Mouse (Mus musculus) liver, embryonic 12.5 days (tissue): ENCODE measurements around the gene Ubxn11. TPM values are rescaled to one million over a fixed set of nuclear protein-coding genes. Genes with fewer than 3 reads are reported as not detected.

Source experiments
- ATAC-seq: fragments of 200-750 bp; cut with Nextera tagmentation; 2 replicates; pipeline ENCODE4 v1.8.0; 2017; ENCODE audit warnings: moderate number of reproducible peaks, mild to moderate bottlenecking, moderate library complexity
- H3K27ac ChIP-seq: fragments of 300-500 bp; sonication (generic); 2 replicates; pipeline ENCODE4 v1.5.1; 2016; ENCODE audit warnings: mild to moderate bottlenecking
- H3K27me3 ChIP-seq: fragments of 300-500 bp; sonication (generic); replicated peaks from 2 replicates; pipeline ENCODE4 v1.6.1; 2016; ENCODE audit warnings: mild to moderate bottlenecking, moderate library complexity
- H3K36me3 ChIP-seq: fragments of 300-500 bp; sonication (generic); 2 replicates; pipeline ENCODE4 v1.6.1; 2016; ENCODE audit warnings: mild to moderate bottlenecking, moderate library complexity
- H3K4me1 ChIP-seq: fragments of 300-500 bp; sonication (generic); 2 replicates; pipeline ENCODE4 v1.6.1; 2016
- H3K4me2 ChIP-seq: fragments of 300-500 bp; sonication (generic); 2 replicates; pipeline ENCODE4 v1.6.1; 2016; ENCODE audit warnings: mild to moderate bottlenecking, moderate library complexity
- H3K4me3 ChIP-seq: fragments of 300-500 bp; sonication (generic); 2 replicates; pipeline ENCODE4 v1.5.1; 2016; ENCODE audit warnings: mild to moderate bottlenecking, moderate library complexity
- H3K9ac ChIP-seq: fragments of 300-500 bp; sonication (generic); 2 replicates; pipeline ENCODE4 v1.6.1; 2016; ENCODE audit warnings: mild to moderate bottlenecking, moderate library complexity
- H3K9me3 ChIP-seq: fragments of 300-500 bp; sonication (generic); replicated peaks from 2 replicates; pipeline ENCODE4 v1.6.1; 2016; ENCODE audit warnings: mild to moderate bottlenecking, moderate library complexity
- WGBS: fragments of 180-500 bp; shearing (Covaris S2); methylation state at CpG from one replicate; pipeline ENCODE4 v1.1.7; 2016; ENCODE audit not compliant: insufficient replicate concordance; 5-methylcytosine and 5-hydroxymethylcytosine counted together
- polyA plus RNA-seq: library from polyadenylated mRNA; unstranded; fragments of >200 nt; fragmentation: Nextera tagmentation; extraction: Ambion mirVana; gene quantifications from 2 replicates; pipeline ENCODE4 v1.2.1, GENCODE M21; 2016

The Ubxn11 gene
- 3.4 and 3.7 TPM in 2 replicates for polyA plus RNA-seq

DNA sequence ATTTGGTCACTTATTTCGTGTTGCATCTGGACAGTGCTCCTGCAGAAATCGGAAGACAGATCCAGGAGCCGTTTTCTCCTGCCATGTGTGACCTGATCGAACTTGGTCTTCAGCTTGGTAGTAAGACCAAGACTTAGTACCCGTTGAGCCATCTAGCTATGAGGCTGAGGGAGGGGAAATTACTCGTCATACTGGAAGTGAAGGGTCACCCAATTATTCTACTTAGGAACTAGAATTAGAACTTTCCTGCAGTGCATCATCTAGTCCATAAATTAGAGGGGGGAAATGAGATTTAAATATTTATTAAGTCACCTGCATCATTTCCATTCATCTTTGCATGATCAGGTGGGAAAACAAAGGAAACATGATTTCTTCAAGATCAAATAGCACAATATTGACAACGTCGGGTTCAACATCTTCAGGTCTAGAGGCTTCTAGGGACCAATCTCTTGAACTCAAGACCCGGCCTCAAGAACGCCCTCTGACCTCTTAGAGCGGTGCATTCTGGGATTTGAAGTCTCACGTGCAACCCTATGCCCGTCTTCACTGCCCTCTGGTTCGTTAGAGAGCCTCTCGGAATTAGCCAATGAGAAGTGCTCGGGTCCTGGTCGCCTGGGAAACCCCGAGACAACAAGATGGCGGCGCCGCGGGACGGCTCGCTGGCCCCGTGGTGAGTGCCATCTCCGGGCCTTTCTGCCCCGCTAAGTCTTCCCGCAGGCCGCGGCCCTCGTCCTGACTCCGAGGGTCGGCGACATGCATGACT is at the start of gene Ubxn11:
Gene Ubxn11 (plus strand): TSS at position 592 of the 763 bp plus-strand sequence.
- no peaks in the 10 kb centered on the region for H3K9me3 ChIP-seq
- H3K4me3 ChIP-seq = peak within 1 kb of the TSS; percentile 77
- ATAC-seq = peak; percentile 89
- peak within 1 kb of the TSS; percentile 84 for H3K4me2 ChIP-seq
- 16% methylated on average over 34 of the region's 34 CpGs for WGBS
- peak within 1 kb of the TSS; percentile 59 for H3K27ac ChIP-seq
- H3K9ac ChIP-seq = peak within 1 kb of the TSS; percentile 67
- no peaks in the 10 kb centered on the region for H3K27me3 ChIP-seq
- H3K4me1 ChIP-seq = peaks cover 47% of the 10 kb centered on the region
- no peaks in the 10 kb centered on the region for H3K36me3 ChIP-seq

DNA sequence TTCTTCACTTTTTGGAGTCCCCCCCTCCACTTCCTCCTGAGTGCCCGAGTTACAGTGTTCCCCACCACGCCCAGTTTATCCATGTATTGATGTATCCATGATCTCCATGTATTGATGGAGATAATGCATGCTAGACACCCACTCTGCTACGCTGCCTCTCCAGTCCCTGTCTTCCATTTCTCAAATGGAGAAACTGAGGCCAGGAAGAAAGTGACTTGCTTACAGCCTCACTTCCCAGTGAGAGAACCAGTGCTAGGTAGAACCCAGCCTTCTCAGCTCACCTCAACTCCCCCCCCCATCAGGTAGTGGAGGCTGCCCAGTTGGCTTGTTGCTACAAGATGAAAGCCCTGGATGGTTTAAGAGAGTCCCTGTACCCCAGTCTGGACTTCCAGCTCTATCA is 48.8 kb upstream of the Ubxn11 start, which contains the start of gene Zfp683:
Gene Zfp683 (plus strand): TSS at position 301 of the 400 bp plus-strand sequence.
- H3K4me2 ChIP-seq = no peak within 1 kb of the TSS
- no peaks in the 10 kb centered on the region for H3K36me3 ChIP-seq
- H3K27me3 ChIP-seq = no peaks in the 10 kb centered on the region; the same call in 1 of the 2 replicates
- H3K9me3 ChIP-seq = no peaks in the 10 kb centered on the region
- peaks cover 17% of the 10 kb centered on the region; the same call in 1 of the 2 replicates for H3K4me1 ChIP-seq
- H3K4me3 ChIP-seq = no peak within 1 kb of the TSS
- H3K9ac ChIP-seq = no peak within 1 kb of the TSS
- 57% methylated on average over 3 of the region's 3 CpGs for WGBS
- H3K27ac ChIP-seq = no peak within 1 kb of the TSS
- ATAC-seq = no peak

DNA sequence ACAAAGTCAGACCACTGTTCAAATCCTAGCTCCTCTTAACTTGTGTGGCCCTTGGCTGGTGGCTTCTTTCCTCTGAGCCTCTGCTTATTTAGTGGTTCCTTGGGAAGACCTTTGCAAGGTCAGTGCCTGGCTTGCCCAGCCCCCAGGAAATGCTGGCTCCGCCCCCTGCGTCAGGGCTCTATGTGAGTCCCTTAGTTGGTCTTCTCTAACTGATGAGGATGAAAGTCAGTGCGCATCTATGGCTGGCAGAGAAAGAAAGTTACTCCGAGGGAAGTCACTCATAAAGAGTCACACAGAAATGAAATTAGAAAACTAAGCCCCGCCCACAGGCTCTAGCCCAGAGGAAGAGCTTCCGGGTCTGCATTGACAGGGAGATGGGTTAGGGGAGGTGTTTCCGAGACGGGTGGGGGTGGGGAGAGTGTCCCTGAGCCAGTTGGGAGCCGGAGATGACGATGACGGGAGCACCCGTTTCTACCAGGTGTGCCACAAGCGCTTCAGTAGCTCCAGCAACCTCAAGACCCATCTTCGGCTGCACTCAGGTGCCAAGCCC is 44.1 kb upstream of the Ubxn11 start:
- peak overlapping the region; percentile 21 for H3K4me3 ChIP-seq
- no peak overlapping the region for H3K27ac ChIP-seq
- peak overlapping the region; percentile 50 for H3K4me2 ChIP-seq
- ATAC-seq = no peak
- no peaks in the 10 kb centered on the region for H3K9me3 ChIP-seq
- 16% methylated on average over 14 of the region's 14 CpGs for WGBS
- H3K9ac ChIP-seq = no peak overlapping the region
- H3K4me1 ChIP-seq = peaks cover 29% of the 10 kb centered on the region
- H3K36me3 ChIP-seq = no peaks in the 10 kb centered on the region
- H3K27me3 ChIP-seq = peaks cover 19% of the 10 kb centered on the region

DNA sequence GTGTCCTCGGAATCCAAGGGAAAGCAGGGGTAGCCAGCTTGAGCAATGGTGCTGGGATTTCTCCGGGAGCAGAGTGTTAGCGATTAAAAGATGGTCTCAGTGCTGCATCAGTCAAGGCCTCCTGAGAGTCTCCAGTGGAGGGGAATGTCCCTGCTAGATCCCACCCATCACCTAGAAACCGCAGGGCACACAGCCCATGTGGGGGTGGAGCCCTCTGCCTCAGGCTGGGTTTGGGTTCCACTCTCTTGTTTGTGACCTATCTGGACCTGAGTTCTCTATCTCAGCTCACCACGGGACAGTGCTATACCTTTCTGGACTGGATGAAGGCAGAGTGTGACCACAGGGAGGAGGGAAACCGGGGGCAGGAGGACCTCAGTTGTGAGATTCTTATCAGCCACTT is 43.5 kb upstream of the Ubxn11 start:
- no peak overlapping the region for H3K27ac ChIP-seq
- peaks cover 25% of the 10 kb centered on the region for H3K27me3 ChIP-seq
- H3K4me1 ChIP-seq = peaks cover 29% of the 10 kb centered on the region
- peak overlapping the region; percentile 50; the same call in 1 of the 2 replicates for H3K4me2 ChIP-seq
- no peaks in the 10 kb centered on the region for H3K36me3 ChIP-seq
- H3K9me3 ChIP-seq = no peaks in the 10 kb centered on the region
- WGBS = 51% methylated on average over 6 of the region's 6 CpGs
- no peak for ATAC-seq
- H3K9ac ChIP-seq = no peak overlapping the region
- no peak overlapping the region for H3K4me3 ChIP-seq

DNA sequence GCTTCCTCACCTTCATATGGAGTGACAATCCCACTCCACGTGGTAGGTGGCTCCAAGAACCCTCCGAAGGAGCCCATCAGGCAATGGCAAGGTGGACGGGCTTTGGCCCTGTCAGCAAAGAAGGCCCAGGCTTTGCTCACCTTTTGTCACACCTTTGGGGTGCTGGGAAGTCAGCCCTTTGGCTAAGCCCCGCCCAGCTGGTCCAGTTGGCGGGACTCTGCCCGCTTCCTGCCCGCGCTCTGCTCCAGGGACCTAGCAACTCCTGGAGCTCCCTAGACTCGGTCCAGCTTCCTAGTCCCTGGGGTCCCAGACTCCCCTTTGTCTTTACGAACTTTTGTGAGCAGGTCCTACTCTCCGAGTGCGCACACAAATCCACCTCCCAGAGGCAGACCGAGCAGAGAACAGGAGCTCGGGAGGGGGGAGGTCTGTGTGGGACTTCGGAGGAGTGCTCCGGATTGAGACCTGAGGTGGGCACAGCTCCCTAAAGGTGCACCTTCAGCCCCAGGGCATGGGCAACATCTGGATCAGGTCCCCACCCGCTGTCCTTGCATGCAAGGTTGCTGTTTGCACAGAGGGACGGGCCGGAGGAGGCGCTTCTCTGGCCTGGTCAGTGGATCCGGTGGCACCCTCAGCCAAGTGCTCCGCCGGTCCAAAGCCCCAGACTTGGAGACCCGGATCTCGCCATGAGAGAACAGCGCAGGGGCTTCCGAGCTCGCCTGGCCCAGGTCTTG is 42.1 kb upstream of the Ubxn11 start, which contains the start of gene Crybg2:
Gene Crybg2 (plus strand): TSS at position 681 of the 731 bp plus-strand sequence.
- peaks cover 29% of the 10 kb centered on the region for H3K4me1 ChIP-seq
- peaks cover 39% of the 10 kb centered on the region for H3K27me3 ChIP-seq
- H3K9me3 ChIP-seq = no peaks in the 10 kb centered on the region
- H3K4me2 ChIP-seq = peak within 1 kb of the TSS; percentile 15; the same call in 1 of the 2 replicates
- H3K27ac ChIP-seq = no peak within 1 kb of the TSS
- ATAC-seq = no peak
- no peak within 1 kb of the TSS for H3K4me3 ChIP-seq
- H3K9ac ChIP-seq = no peak within 1 kb of the TSS
- H3K36me3 ChIP-seq = no peaks in the 10 kb centered on the region
- WGBS = 54% methylated on average over 28 of the region's 28 CpGs

DNA sequence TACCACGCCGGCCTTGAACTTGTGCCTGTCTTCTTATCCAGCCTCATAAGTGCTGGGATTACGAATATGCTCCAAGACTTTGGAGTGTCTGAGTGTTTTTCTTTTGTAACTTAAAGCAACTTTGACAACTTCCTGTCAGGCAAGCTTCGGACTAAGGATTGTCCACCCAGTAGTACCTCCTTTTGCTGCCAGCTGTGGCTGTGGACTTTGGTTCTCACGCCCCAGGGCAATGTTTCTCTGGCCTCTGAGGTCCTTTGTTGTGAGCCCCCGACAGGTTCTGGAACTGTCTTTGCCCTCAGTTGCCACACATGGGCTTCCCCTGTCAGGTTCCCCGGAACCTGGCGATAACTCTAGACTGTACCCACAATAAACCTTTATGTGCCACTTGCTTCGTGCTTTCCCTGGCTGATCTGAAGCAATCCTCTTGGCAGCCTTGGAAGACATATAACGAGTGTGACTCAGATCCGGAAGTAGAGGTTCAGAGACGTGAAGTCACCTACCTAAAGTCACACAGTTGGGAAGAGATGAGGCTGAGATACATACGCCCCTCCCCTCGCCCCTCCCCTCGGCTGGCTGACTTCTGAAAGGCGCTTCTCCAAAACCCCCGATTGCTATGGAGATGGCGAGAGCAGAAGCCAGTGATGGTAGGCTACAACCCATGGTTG is 41.1 kb upstream of the Ubxn11 start:
- H3K4me3 ChIP-seq = no peak overlapping the region
- peaks cover 29% of the 10 kb centered on the region for H3K4me1 ChIP-seq
- H3K9me3 ChIP-seq = no peaks in the 10 kb centered on the region
- H3K27ac ChIP-seq = no peak overlapping the region
- H3K4me2 ChIP-seq = no peak overlapping the region
- no peak for ATAC-seq
- H3K9ac ChIP-seq = no peak overlapping the region
- 50% methylated on average over 18 of the region's 18 CpGs for WGBS
- no peaks in the 10 kb centered on the region for H3K36me3 ChIP-seq
- peaks cover 48% of the 10 kb centered on the region for H3K27me3 ChIP-seq

DNA sequence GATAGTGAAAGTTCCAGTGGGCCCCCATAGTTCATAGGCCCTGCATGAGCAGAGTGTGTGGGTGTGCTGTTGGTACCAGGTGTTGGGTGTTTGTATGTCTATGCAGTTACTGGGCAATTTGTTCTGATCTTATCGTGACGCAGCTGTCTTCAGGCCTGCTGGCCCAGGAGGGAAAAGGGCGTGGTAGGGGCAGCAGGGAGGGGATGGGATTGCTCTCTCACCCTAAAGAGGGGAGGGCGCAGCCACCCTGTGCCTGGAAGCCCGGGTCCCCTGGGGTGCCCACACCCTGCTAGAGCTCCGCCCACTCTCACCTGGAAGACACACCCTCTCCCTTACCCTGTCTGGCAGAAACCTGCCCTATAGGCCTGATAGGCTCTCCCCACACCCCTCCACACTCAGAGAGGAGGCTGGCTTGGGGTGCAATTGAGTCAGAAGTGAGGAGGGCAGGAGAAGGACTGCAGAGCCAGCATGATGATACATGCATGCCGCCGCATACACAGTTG is 40.4 kb upstream of the Ubxn11 start:
- Histone ChIP-seq H3K27ac (no peak overlapping the region), H3K27me3 (peaks cover 55% of the 10 kb centered on the region), H3K9me3 (no peaks in the 10 kb centered on the region), H3K36me3 (no peaks in the 10 kb centered on the region), H3K9ac (no peak overlapping the region), H3K4me2 (no peak overlapping the region; the same call in 1 of the 2 replicates), H3K4me1 (peaks cover 29% of the 10 kb centered on the region), H3K4me3 (no peak overlapping the region)
- WGBS = 31% methylated on average over 8 of the region's 8 CpGs
- ATAC-seq = peak; percentile 38

DNA sequence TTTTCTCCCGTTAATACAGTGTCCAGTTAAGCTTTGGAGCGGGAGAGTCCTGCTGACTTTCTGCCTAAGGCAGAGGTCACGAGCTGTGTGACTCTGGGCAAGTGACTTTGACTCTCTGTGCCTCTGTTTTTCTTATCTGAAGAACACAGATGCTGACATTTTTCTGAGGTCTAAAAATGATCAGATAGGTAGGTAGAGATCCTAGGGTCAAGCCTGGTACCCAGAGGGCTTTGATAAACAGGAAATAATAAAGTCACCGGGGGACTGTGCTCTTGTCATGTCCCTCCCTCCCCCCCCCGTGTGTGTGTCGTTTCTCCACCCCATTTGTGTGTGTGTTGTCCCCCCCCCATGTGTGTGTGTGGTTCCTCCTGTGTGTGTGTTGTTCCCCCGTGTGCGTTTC is 39.8 kb upstream of the Ubxn11 start:
- H3K4me1 ChIP-seq = peaks cover 29% of the 10 kb centered on the region
- peaks cover 61% of the 10 kb centered on the region for H3K27me3 ChIP-seq
- no peak overlapping the region for H3K27ac ChIP-seq
- no peak overlapping the region; the same call in 1 of the 2 replicates for H3K4me2 ChIP-seq
- 36% methylated on average over 5 of the region's 8 CpGs for WGBS
- no peak overlapping the region for H3K4me3 ChIP-seq
- 0 out of 2 replicates have a peak, but pooled peaks have one; percentile 6 for ATAC-seq
- no peak overlapping the region for H3K9ac ChIP-seq
- no peaks in the 10 kb centered on the region for H3K36me3 ChIP-seq
- no peaks in the 10 kb centered on the region for H3K9me3 ChIP-seq

DNA sequence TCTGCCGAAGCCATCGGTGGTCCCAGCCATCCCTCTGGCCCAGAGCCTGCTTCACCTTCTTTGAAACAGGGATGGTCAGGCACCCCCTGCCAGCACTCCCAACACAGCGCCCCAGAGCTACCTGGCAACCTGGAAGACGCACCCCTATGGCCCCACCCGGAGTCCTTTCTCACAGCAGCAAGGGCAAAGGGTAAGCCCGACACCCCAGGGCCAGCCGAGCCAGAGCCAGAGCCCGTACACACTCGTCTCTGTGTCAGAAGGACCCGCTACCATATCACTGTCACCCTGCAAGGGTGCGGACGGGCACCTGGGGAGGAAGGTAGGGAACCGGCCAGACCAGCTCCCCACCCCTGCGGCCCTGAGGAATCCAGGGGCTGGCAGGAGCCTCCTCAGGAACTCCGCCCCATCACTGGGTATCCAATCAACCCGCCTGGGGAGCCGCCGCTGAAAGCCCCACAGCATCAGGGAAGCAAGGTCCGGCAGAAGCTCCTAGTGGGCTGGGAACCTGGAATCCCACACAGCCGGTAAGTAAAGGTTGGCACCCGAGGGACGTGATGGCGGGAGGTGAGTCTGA is 36.9 kb upstream of the Ubxn11 start:
- Histone ChIP-seq H3K4me2 (no peak overlapping the region), H3K9ac (no peak overlapping the region), H3K4me3 (no peak overlapping the region), H3K27ac (no peak overlapping the region), H3K27me3 (peaks cover 54% of the 10 kb centered on the region), H3K9me3 (no peaks in the 10 kb centered on the region), H3K4me1 (peaks cover 20% of the 10 kb centered on the region), H3K36me3 (no peaks in the 10 kb centered on the region)
- 30% methylated on average over 23 of the region's 23 CpGs for WGBS
- no peak for ATAC-seq

DNA sequence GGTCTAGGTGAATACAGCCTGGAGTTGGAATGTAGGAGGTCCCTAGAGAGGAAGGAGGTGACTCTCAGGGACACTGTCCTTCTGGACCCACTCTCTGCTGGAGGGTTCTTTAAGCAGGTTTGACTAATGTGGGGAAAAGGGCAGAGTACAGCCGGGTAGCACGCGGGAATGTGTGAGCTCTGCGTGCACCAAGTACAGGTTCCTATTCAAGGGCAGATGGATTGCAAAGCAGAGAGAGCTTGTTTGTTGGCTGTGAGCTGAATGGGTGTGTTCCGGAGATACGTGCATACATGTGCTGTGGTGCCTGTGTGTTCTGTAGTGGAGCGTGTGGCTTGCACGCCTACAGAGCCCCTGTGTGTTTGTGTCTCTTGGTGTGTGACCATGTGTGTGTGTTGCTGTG is 35.0 kb upstream of the Ubxn11 start:
- Histone ChIP-seq H3K4me3 (no peak overlapping the region), H3K9ac (no peak overlapping the region), H3K27me3 (peaks cover 47% of the 10 kb centered on the region), H3K9me3 (no peaks in the 10 kb centered on the region), H3K27ac (no peak overlapping the region), H3K4me1 (peaks cover 7% of the 10 kb centered on the region), H3K4me2 (no peak overlapping the region), H3K36me3 (no peaks in the 10 kb centered on the region)
- 78% methylated on average over 8 of the region's 8 CpGs for WGBS
- ATAC-seq = no peak

DNA sequence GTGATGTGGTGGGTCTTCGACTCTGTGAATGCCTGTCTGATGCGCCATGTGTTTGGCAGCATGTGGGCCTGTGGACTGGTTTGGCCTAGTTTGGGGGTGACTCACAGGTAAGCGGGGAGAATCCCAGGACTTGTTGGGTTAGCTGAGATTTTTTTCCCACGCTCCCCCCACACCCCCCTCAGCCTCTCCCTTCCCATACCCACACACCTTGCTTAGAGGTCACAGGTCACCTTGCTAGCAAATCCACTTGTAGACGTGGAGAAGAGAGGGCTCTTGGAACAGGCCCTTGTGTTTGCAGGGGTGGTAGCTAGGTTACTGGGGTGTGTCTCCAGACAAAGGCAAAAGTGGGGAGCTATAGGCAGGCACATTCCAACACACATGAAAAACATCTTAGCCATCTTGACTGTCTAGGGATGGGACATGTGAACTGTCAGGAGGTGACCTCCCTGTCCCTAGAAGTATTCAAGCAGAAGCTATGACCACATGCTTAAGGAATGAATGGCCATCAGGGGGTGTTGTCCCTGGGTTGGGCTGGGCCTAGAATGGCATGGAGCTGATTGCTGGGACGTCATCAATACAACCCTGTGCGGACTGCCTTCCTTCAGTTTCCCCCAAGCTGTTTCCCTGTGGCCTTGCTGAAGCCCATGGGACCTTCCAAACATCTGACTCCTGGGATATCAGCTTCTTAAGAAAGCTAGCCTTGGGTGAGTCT is 34.4 kb upstream of the Ubxn11 start:
- Histone ChIP-seq H3K27ac (no peak overlapping the region), H3K36me3 (no peaks in the 10 kb centered on the region), H3K9ac (no peak overlapping the region), H3K27me3 (peaks cover 49% of the 10 kb centered on the region), H3K9me3 (no peaks in the 10 kb centered on the region), H3K4me3 (no peak overlapping the region), H3K4me1 (peaks cover 1% of the 10 kb centered on the region), H3K4me2 (no peak overlapping the region)
- WGBS = 61% methylated on average over 7 of the region's 7 CpGs
- ATAC-seq = no peak
